Mouse (Mus musculus) MEL (cell line): ENCODE data around the gene Gtf2h3.
A peak's percentile ranks its signal among the peaks of the same experiment; 100 is the strongest.

Experiments
- CHD1 ChIP-seq: IDR thresholded peaks from 2 replicates; pipeline ENCODE4 v1.6.1; 2012; ENCODE audit warnings: low read depth, mild to moderate bottlenecking, inconsistent platforms, low read length, improper control_type of control experiment
- CTCF ChIP-seq, 3 experiments: IDR thresholded peaks in 2 of 3; conservative IDR thresholded peaks in 1 of 3; 2 replicates each; pipeline ENCODE4 v1.5.1; 2011 to 2012; ENCODE audit warnings: low read length in 3 of 3, low read depth in 2 of 3, mild to moderate bottlenecking in 2 of 3, improper control_type of control experiment in 1 of 3, inconsistent platforms in 1 of 3, mixed read lengths in 1 of 3, moderate library complexity in 1 of 3; ENCODE audit not compliant: control insufficient read depth in 1 of 3, insufficient read depth in 1 of 3, poor library complexity in 1 of 3, severe bottlenecking in 1 of 3
- GATA1 ChIP-seq: IDR thresholded peaks from 2 replicates; pipeline ENCODE4 v1.6.1; 2011; ENCODE audit warnings: low read depth, low read length, improper control_type of control experiment
- HCFC1 ChIP-seq: IDR thresholded peaks from 2 replicates; pipeline ENCODE4 v1.6.1; 2012; ENCODE audit warnings: low read depth, mild to moderate bottlenecking, inconsistent platforms, low read length, improper control_type of control experiment, moderate library complexity
- MAFK ChIP-seq: IDR thresholded peaks from 2 replicates; pipeline ENCODE4 v1.6.1; 2011; ENCODE audit warnings: low read depth, mild to moderate bottlenecking, low read length, improper control_type of control experiment, borderline replicate concordance
- NELFE ChIP-seq: IDR thresholded peaks from 2 replicates; pipeline ENCODE4 v1.6.1; 2011; ENCODE audit warnings: low read depth, low read length, improper control_type of control experiment
- POLR2AphosphoS2 ChIP-seq: IDR thresholded peaks from 2 replicates; pipeline ENCODE4 v1.6.1; 2011; ENCODE audit warnings: low read length, improper control_type of control experiment
- SMC3 ChIP-seq: IDR thresholded peaks from 2 replicates; pipeline ENCODE4 v1.6.1; 2011; ENCODE audit warnings: low read depth, low read length, improper control_type of control experiment
- TCF12 ChIP-seq: IDR thresholded peaks from 2 replicates; pipeline ENCODE4 v1.6.1; 2014; ENCODE audit warnings: low read depth, mild to moderate bottlenecking, inconsistent platforms, low read length, improper control_type of control experiment, moderate library complexity
- USF1 ChIP-seq: IDR thresholded peaks from 2 replicates; pipeline ENCODE4 v1.6.1; 2014; ENCODE audit warnings: low read depth, mild to moderate bottlenecking, inconsistent platforms, low read length, improper control_type of control experiment, moderate library complexity
- ZC3H11A ChIP-seq: IDR thresholded peaks from 2 replicates; pipeline ENCODE4 v1.6.1; 2012; ENCODE audit warnings: low read depth, mild to moderate bottlenecking, inconsistent platforms, low read length, improper control_type of control experiment
- ZNF384 ChIP-seq: IDR thresholded peaks from 2 replicates; pipeline ENCODE4 v1.6.1; 2012; ENCODE audit warnings: low read depth, mild to moderate bottlenecking, inconsistent platforms, low read length, improper control_type of control experiment

DNA sequence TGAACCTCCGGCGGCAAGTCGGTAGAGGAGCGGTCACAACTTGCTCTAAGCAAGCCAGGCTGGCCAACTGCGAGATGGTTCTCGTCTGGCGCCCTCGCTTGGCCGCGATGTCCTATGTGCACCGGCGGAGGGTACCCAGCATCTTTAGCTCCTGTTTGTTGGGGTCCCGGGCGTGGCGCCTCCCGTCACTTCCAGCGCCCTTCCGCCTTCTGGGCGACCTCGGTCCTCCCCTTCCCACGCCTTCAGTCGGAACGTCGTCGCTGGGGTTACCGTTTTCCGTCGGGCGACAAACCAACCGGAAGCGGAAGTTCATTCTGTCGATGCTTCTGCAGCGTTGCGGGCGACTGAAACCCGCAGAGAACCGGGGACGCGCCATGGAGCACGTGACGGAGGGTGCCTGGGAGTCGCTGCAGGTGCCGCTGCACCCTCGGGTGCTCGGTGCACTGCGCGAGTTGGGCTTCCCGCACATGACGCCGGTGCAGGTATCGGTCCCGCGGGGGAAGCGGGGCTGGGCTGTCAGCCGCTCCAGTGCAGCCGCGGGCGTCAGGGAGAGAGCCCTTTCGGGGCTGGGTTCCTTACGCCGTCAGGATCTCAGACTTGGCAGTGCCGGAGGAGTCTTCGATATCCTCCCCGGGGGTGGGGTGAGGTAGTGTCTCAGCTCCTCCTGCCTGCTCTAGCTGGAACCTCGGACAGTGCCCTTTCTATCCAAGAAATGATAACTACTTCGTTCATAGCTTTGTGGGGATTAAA, 26.2 kb upstream of the Gtf2h3 start, which contains the start of gene Ddx55:
- no peak for TF ChIP-seq GATA1
- no peak for TF ChIP-seq ZNF384
- peak in 2 of 3 experiments; percentile 32 to 41; a peak in 3 of 6 replicates for TF ChIP-seq CTCF (IDR thresholded peaks at IDR 0.05 in 2 of 3, conservative IDR thresholded peaks at IDR 0.05 in 1 of 3; ENCODE audit: control insufficient read depth in 1 of 3, insufficient read depth in 1 of 3, low read depth in 2 of 3, low read length in 3 of 3, poor library complexity in 1 of 3, severe bottlenecking in 1 of 3)
- peak; percentile 85 for TF ChIP-seq TCF12
- no peak for TF ChIP-seq ZC3H11A
- TF ChIP-seq MAFK = no peak
- no peak; the same call in 1 of the 2 replicates for TF ChIP-seq POLR2AphosphoS2
- TF ChIP-seq HCFC1 = peak; percentile 94
- TF ChIP-seq SMC3 = no peak
- TF ChIP-seq CHD1 = no peak
- peak; percentile 92 for TF ChIP-seq USF1
- peak; percentile 94 for TF ChIP-seq NELFE
